Mouse (Mus musculus): ENCODE measurements at regions not wholly inside any gene's neighbourhood (a gene's known extent, or its start where the extent isn't known, plus 50 kb on each side); places are given as distances from the start of the nearest gene placed in this dataset.

GRCm38 (mm10) chr8:30655749-30656241, 2772.7 kb upstream of the 5930422O12Rik start:
- DNase-seq (ENCODE audit: low spot score in 2 of 2) = no peak

GRCm38 (mm10) chr8:30661261-30661660, 2767.2 kb upstream of the 5930422O12Rik start:
- no peak for DNase-seq (ENCODE audit: low spot score in 2 of 2)

GRCm38 (mm10) chr8:30669451-30669850, 2759.1 kb upstream of the 5930422O12Rik start:
- DNase-seq (ENCODE audit: low spot score in 2 of 2) = no peak

GRCm38 (mm10) chr8:30677423-30677822, 2751.1 kb upstream of the 5930422O12Rik start:
- no peak for DNase-seq (ENCODE audit: low spot score in 2 of 2)

- DNase-seq (ENCODE audit: low spot score in 2 of 2) = no peak
Measured at GRCm38 (mm10) chr8:30682169-30682568, 2746.3 kb upstream of the 5930422O12Rik start.

- no peak for DNase-seq (ENCODE audit: low spot score in 2 of 2)
Measured at GRCm38 (mm10) chr8:30686539-30686938, 2742.0 kb upstream of the 5930422O12Rik start.

GRCm38 (mm10) chr8:30694126-30694525, 2734.4 kb upstream of the 5930422O12Rik start:
- no peak for DNase-seq (ENCODE audit: low spot score in 2 of 2)

- no peak for DNase-seq (ENCODE audit: low spot score in 2 of 2)
Measured at GRCm38 (mm10) chr8:30716643-30717042, 2711.9 kb upstream of the 5930422O12Rik start.

- peak; percentile 11 to 37 for DNase-seq (ENCODE audit: low spot score in 2 of 2)
Measured at GRCm38 (mm10) chr8:30730366-30730765, 2698.1 kb upstream of the 5930422O12Rik start.

- no peak for DNase-seq (ENCODE audit: low spot score in 2 of 2)
Measured at GRCm38 (mm10) chr8:30732585-30733253, 2695.8 kb upstream of the 5930422O12Rik start.

GRCm38 (mm10) chr8:30733385-30733784, 2695.1 kb upstream of the 5930422O12Rik start:
- DNase-seq (ENCODE audit: low spot score in 2 of 2) = no peak

- no peak for DNase-seq (ENCODE audit: low spot score in 2 of 2)
Measured at GRCm38 (mm10) chr8:30735338-30735737, 2693.2 kb upstream of the 5930422O12Rik start.

- no peak for DNase-seq (ENCODE audit: low spot score in 2 of 2)
Measured at GRCm38 (mm10) chr8:30735740-30736139, 2692.8 kb upstream of the 5930422O12Rik start.

GRCm38 (mm10) chr8:30746874-30747273, 2681.6 kb upstream of the 5930422O12Rik start:
- no peak for DNase-seq (ENCODE audit: low spot score in 2 of 2)
